Mouse (Mus musculus): ENCODE measurements around the gene Fmo6. TPM values are rescaled to one million over a fixed set of nuclear protein-coding genes. Genes with fewer than 3 reads are reported as not detected.

Gene Fmo6
- polyA plus RNA-seq, 1 experiment from 2014 or later: not detected

GRCm38 (mm10) chr1:162893014-162893413 lies 44.3 kb downstream of the Fmo6 start:
- Histone ChIP-seq H3K4me2 (ENCODE audit: low read depth, low read length) (no peak overlapping the region), H3K9ac (ENCODE audit: low read length) (no peak overlapping the region), H3K9me3 (replicated peaks; ENCODE audit: control insufficient read depth, low read length) (no peaks in the 10 kb centered on the region), H3K27ac (ENCODE audit: low read length) (no peak overlapping the region), H3K36me3 (ENCODE audit: control insufficient read depth, insufficient read depth, low read length) (no peaks in the 10 kb centered on the region), H3K27me3 (ENCODE audit: control insufficient read depth, insufficient read depth, low read length) (no peaks in the 10 kb centered on the region), H3K4me1 (ENCODE audit: control insufficient read depth, insufficient read depth, low read length) (peaks cover 3% of the 10 kb centered on the region; the same call in 1 of the 2 replicates), H3K4me3 (replicated peaks; ENCODE audit: low read length) (no peak overlapping the region)
- WGBS: 85% methylated on average over 6 of the region's 6 CpGs
- ATAC-seq (ENCODE audit: insufficient read depth, low FRiP score): no peak

- H3K27ac ChIP-seq (ENCODE audit: low read length): no peak overlapping the region
- no peak overlapping the region for H3K9ac ChIP-seq (ENCODE audit: low read length)
- ATAC-seq (ENCODE audit: insufficient read depth, low FRiP score): peak; percentile 72; the same call in 1 of the 2 replicates
- H3K9me3 ChIP-seq (replicated peaks; ENCODE audit: control insufficient read depth, low read length): no peaks in the 10 kb centered on the region
- H3K4me2 ChIP-seq (ENCODE audit: low read depth, low read length): no peak overlapping the region
- H3K36me3 ChIP-seq (ENCODE audit: control insufficient read depth, insufficient read depth, low read length): no peaks in the 10 kb centered on the region
- peaks cover 3% of the 10 kb centered on the region; the same call in 1 of the 2 replicates for H3K4me1 ChIP-seq (ENCODE audit: control insufficient read depth, insufficient read depth, low read length)
- no peak overlapping the region for H3K4me3 ChIP-seq (replicated peaks; ENCODE audit: low read length)
- WGBS: 19% methylated on average over 6 of the region's 6 CpGs
- no peaks in the 10 kb centered on the region for H3K27me3 ChIP-seq (ENCODE audit: control insufficient read depth, insufficient read depth, low read length)
Measured at GRCm38 (mm10) chr1:162891980-162892451, 45.3 kb downstream of the Fmo6 start.

GRCm38 (mm10) chr1:162888646-162889045 lies 48.7 kb downstream of the Fmo6 start:
- no peak overlapping the region for H3K9ac ChIP-seq (ENCODE audit: low read length)
- H3K27ac ChIP-seq (ENCODE audit: low read length): no peak overlapping the region
- no peaks in the 10 kb centered on the region for H3K9me3 ChIP-seq (replicated peaks; ENCODE audit: control insufficient read depth, low read length)
- no peak for ATAC-seq (ENCODE audit: insufficient read depth, low FRiP score)
- WGBS: 80% methylated on average over 12 of the region's 12 CpGs
- no peak overlapping the region for H3K4me3 ChIP-seq (replicated peaks; ENCODE audit: low read length)
- H3K36me3 ChIP-seq (ENCODE audit: control insufficient read depth, insufficient read depth, low read length): no peaks in the 10 kb centered on the region
- H3K4me1 ChIP-seq (ENCODE audit: control insufficient read depth, insufficient read depth, low read length): 0 out of 2 replicates have a peak, but pooled peaks cover 3% of the 10 kb centered on the region
- H3K4me2 ChIP-seq (ENCODE audit: low read depth, low read length): no peak overlapping the region
- no peaks in the 10 kb centered on the region for H3K27me3 ChIP-seq (ENCODE audit: control insufficient read depth, insufficient read depth, low read length)

- no peak overlapping the region for H3K27ac ChIP-seq (ENCODE audit: low read length)
- no peak overlapping the region for H3K4me3 ChIP-seq (replicated peaks; ENCODE audit: low read length)
- H3K4me2 ChIP-seq (ENCODE audit: low read depth, low read length): no peak overlapping the region
- H3K4me1 ChIP-seq (ENCODE audit: control insufficient read depth, insufficient read depth, low read length): 0 out of 2 replicates have a peak, but pooled peaks cover 3% of the 10 kb centered on the region
- no peak overlapping the region for H3K9ac ChIP-seq (ENCODE audit: low read length)
- no peak for ATAC-seq (ENCODE audit: insufficient read depth, low FRiP score)
- no peaks in the 10 kb centered on the region for H3K9me3 ChIP-seq (replicated peaks; ENCODE audit: control insufficient read depth, low read length)
- no peaks in the 10 kb centered on the region for H3K27me3 ChIP-seq (ENCODE audit: control insufficient read depth, insufficient read depth, low read length)
- 88% methylated on average over 7 of the region's 7 CpGs for WGBS
- no peaks in the 10 kb centered on the region for H3K36me3 ChIP-seq (ENCODE audit: control insufficient read depth, insufficient read depth, low read length)
Measured at GRCm38 (mm10) chr1:162887644-162888043, 49.7 kb downstream of the Fmo6 start.

- Histone ChIP-seq H3K4me3 (replicated peaks; ENCODE audit: low read length) (no peak overlapping the region), H3K9me3 (replicated peaks; ENCODE audit: control insufficient read depth, low read length) (no peaks in the 10 kb centered on the region), H3K36me3 (ENCODE audit: control insufficient read depth, insufficient read depth, low read length) (no peaks in the 10 kb centered on the region), H3K27ac (ENCODE audit: low read length) (no peak overlapping the region), H3K4me1 (ENCODE audit: control insufficient read depth, insufficient read depth, low read length) (no peaks in the 10 kb centered on the region), H3K27me3 (ENCODE audit: control insufficient read depth, insufficient read depth, low read length) (no peaks in the 10 kb centered on the region), H3K4me2 (ENCODE audit: low read depth, low read length) (no peak overlapping the region), H3K9ac (ENCODE audit: low read length) (no peak overlapping the region)
- WGBS: 78% methylated on average over 11 of the region's 11 CpGs
- ATAC-seq (ENCODE audit: insufficient read depth, low FRiP score): no peak; the same call in 1 of the 2 replicates
Measured at GRCm38 (mm10) chr1:162886138-162886816, 51.0 kb downstream of the Fmo6 start.

GRCm38 (mm10) chr1:162882681-162883080 lies 54.6 kb downstream of the Fmo6 start:
- H3K9me3 ChIP-seq (replicated peaks; ENCODE audit: control insufficient read depth, low read length): no peaks in the 10 kb centered on the region
- no peaks in the 10 kb centered on the region for H3K27me3 ChIP-seq (ENCODE audit: control insufficient read depth, insufficient read depth, low read length)
- no peak overlapping the region for H3K27ac ChIP-seq (ENCODE audit: low read length)
- no peak overlapping the region for H3K4me3 ChIP-seq (replicated peaks; ENCODE audit: low read length)
- no peak for ATAC-seq (ENCODE audit: insufficient read depth, low FRiP score)
- WGBS: 64% methylated on average over 4 of the region's 4 CpGs
- no peaks in the 10 kb centered on the region for H3K4me1 ChIP-seq (ENCODE audit: control insufficient read depth, insufficient read depth, low read length)
- H3K4me2 ChIP-seq (ENCODE audit: low read depth, low read length): no peak overlapping the region
- H3K9ac ChIP-seq (ENCODE audit: low read length): no peak overlapping the region
- H3K36me3 ChIP-seq (ENCODE audit: control insufficient read depth, insufficient read depth, low read length): no peaks in the 10 kb centered on the region

GRCm38 (mm10) chr1:162879595-162880369 lies 57.5 kb downstream of the Fmo6 start:
- Histone ChIP-seq H3K4me3 (replicated peaks; ENCODE audit: low read length) (no peak overlapping the region), H3K9ac (ENCODE audit: low read length) (no peak overlapping the region), H3K27me3 (ENCODE audit: control insufficient read depth, insufficient read depth, low read length) (no peaks in the 10 kb centered on the region), H3K4me1 (ENCODE audit: control insufficient read depth, insufficient read depth, low read length) (no peaks in the 10 kb centered on the region), H3K36me3 (ENCODE audit: control insufficient read depth, insufficient read depth, low read length) (no peaks in the 10 kb centered on the region), H3K4me2 (ENCODE audit: low read depth, low read length) (no peak overlapping the region), H3K27ac (ENCODE audit: low read length) (no peak overlapping the region), H3K9me3 (replicated peaks; ENCODE audit: control insufficient read depth, low read length) (no peaks in the 10 kb centered on the region)
- ATAC-seq (ENCODE audit: insufficient read depth, low FRiP score): no peak
- WGBS: 57% methylated on average over 11 of the region's 11 CpGs

GRCm38 (mm10) chr1:162875091-162875490 lies 62.2 kb downstream of the Fmo6 start:
- no peak for ATAC-seq (ENCODE audit: insufficient read depth, low FRiP score)
- Histone ChIP-seq H3K4me1 (ENCODE audit: control insufficient read depth, insufficient read depth, low read length) (peaks cover 5% of the 10 kb centered on the region; the same call in 1 of the 2 replicates), H3K27ac (ENCODE audit: low read length) (no peak overlapping the region), H3K9ac (ENCODE audit: low read length) (no peak overlapping the region), H3K27me3 (ENCODE audit: control insufficient read depth, insufficient read depth, low read length) (no peaks in the 10 kb centered on the region), H3K9me3 (replicated peaks; ENCODE audit: control insufficient read depth, low read length) (no peaks in the 10 kb centered on the region), H3K4me3 (replicated peaks; ENCODE audit: low read length) (no peak overlapping the region), H3K4me2 (ENCODE audit: low read depth, low read length) (no peak overlapping the region), H3K36me3 (ENCODE audit: control insufficient read depth, insufficient read depth, low read length) (no peaks in the 10 kb centered on the region)
- 30% methylated on average over 3 of the region's 3 CpGs for WGBS

GRCm38 (mm10) chr1:162871701-162872311 lies 65.5 kb downstream of the Fmo6 start:
- Histone ChIP-seq H3K9me3 (replicated peaks; ENCODE audit: control insufficient read depth, low read length) (no peaks in the 10 kb centered on the region), H3K4me2 (ENCODE audit: low read depth, low read length) (no peak overlapping the region), H3K27me3 (ENCODE audit: control insufficient read depth, insufficient read depth, low read length) (no peaks in the 10 kb centered on the region), H3K27ac (ENCODE audit: low read length) (peak overlapping the region; percentile 34; the same call in 1 of the 2 replicates), H3K9ac (ENCODE audit: low read length) (no peak overlapping the region), H3K36me3 (ENCODE audit: control insufficient read depth, insufficient read depth, low read length) (no peaks in the 10 kb centered on the region), H3K4me3 (replicated peaks; ENCODE audit: low read length) (no peak overlapping the region), H3K4me1 (ENCODE audit: control insufficient read depth, insufficient read depth, low read length) (peaks cover 5% of the 10 kb centered on the region; the same call in 1 of the 2 replicates)
- WGBS: 35% methylated on average over 9 of the region's 9 CpGs
- peak; percentile 53; the same call in 1 of the 2 replicates for ATAC-seq (ENCODE audit: insufficient read depth, low FRiP score)
